Mouse (Mus musculus) intestine, embryonic 15.5 days (tissue): ENCODE measurements at regions not wholly inside any gene's neighbourhood (a gene's known extent, or its start where the extent isn't known, plus 50 kb on each side); places are given as distances from the start of the nearest gene placed in this dataset.
"Not testable (repeated sequence)": the region's sequence is repeated elsewhere in the genome, so short reads cannot be mapped to it uniquely, and the experiment has no call there.

ENCODE experiments used
- ATAC-seq: fragments of 200-750 bp; cut with Nextera tagmentation; 2 replicates; pipeline ENCODE4 v1.8.0; 2017; ENCODE audit warnings: moderate TSS enrichment, moderate library complexity
- H3K27ac ChIP-seq: fragments of 300-500 bp; sonication (generic); 2 replicates; pipeline ENCODE4 v1.5.1; 2015; ENCODE audit warnings: mild to moderate bottlenecking, inconsistent platforms
- H3K27me3 ChIP-seq: fragments of 300-500 bp; sonication (generic); replicated peaks from 2 replicates; pipeline ENCODE4 v1.6.1; 2015; ENCODE audit warnings: inconsistent platforms
- H3K36me3 ChIP-seq: fragments of 300-500 bp; sonication (generic); 2 replicates; pipeline ENCODE4 v1.6.1; 2015; ENCODE audit warnings: inconsistent platforms
- H3K4me1 ChIP-seq: fragments of 300-500 bp; sonication (generic); replicated peaks from 2 replicates; pipeline ENCODE4 v1.6.1; 2015; ENCODE audit warnings: inconsistent platforms
- H3K4me2 ChIP-seq: fragments of 300-500 bp; sonication (generic); replicated peaks from 2 replicates; pipeline ENCODE4 v1.6.1; 2015; ENCODE audit warnings: mild to moderate bottlenecking, inconsistent platforms
- H3K4me3 ChIP-seq: fragments of 300-500 bp; sonication (generic); replicated peaks from 2 replicates; pipeline ENCODE4 v1.5.1; 2015; ENCODE audit warnings: inconsistent platforms
- H3K9ac ChIP-seq: fragments of 300-500 bp; sonication (generic); 2 replicates; pipeline ENCODE4 v1.6.1; 2015; ENCODE audit warnings: inconsistent platforms
- H3K9me3 ChIP-seq: fragments of 300-500 bp; sonication (generic); 2 replicates; pipeline ENCODE4 v1.6.1; 2016; ENCODE audit warnings: inconsistent platforms
- WGBS: fragments of 180-500 bp; shearing (Covaris S2); methylation state at CpG from one replicate; pipeline ENCODE4 v1.1.7; 2015; 5-methylcytosine and 5-hydroxymethylcytosine counted together

DNA sequence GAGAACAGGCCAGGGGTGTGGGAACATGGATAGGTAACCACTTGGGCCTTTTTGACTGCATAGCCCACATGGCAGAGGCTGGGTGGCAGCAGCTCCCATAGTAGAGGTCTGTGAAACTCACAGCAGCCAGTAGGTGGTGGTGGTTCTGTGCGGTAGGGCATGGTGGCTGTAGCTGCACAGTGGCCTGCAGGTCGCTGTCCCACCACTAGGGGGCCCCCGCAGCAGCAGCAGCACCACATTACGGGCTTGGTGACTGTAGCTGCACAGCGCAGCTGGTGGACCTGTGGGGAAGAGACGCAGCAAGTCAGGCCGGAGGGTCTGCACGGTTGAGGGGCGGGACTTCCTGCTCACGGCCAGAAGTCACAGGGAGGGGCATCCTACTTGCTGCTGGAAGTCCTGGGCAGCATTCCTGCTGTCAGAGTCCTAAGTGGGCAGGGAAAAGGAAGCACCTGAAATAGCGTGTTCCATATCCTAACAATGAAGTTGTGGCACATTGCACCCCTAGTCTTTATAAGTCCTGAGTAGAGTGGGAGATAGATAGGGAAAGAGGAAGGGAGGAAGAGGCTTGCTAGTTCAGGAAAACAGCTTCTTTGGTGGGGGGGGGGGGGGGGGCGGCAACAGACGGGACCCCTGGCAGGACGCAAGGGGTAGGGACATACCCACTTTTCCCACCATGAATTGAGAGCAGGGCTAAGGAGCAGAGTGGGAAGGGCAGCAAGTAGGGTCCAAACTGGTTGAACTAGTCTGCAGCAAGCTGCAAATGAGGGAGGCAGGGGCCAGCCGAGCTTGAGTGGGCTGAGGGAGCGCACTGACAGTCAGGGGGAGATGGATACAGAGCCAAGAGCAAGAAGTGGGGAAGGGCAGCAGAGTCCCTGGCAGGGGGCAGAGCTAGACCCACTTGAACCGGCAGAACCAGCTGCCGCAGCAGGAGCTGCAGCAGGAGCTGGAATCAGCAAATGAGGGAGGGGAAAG is 141.4 kb downstream of the Zxdb start:
- Histone ChIP-seq H3K4me1 (no peaks in the 10 kb centered on the region), H3K9ac (peak overlapping the region; percentile 32; the same call in 1 of the 2 replicates), H3K4me2 (peak overlapping the region; percentile 56), H3K36me3 (no peaks in the 10 kb centered on the region), H3K27ac (no peak overlapping the region), H3K9me3 (no peaks in the 10 kb centered on the region), H3K27me3 (no peaks in the 10 kb centered on the region), H3K4me3 (peak overlapping the region; percentile 30)
- WGBS, result 14% methylated on average over 15 of the region's 18 CpGs
- ATAC-seq, result peak; percentile 99

GRCm38 (mm10) chrX:94883547-94883946 is 142.9 kb downstream of the Spin4 start:
- H3K9me3 ChIP-seq, H3K4me1 ChIP-seq, H3K9ac ChIP-seq, H3K27me3 ChIP-seq, H3K36me3 ChIP-seq, ATAC-seq, H3K4me3 ChIP-seq, H3K4me2 ChIP-seq, H3K27ac ChIP-seq: not testable (repeated sequence)
- WGBS, result 92% methylated on average over 2 of the region's 2 CpGs
